Mouse (Mus musculus) right cerebral cortex, postnatal 14 days (tissue): ENCODE data around the gene Fhit.
A peak's percentile ranks its signal among the peaks of the same experiment; 100 is the strongest.
"Not testable (repeated sequence)": the region's sequence is repeated elsewhere in the genome, so short reads cannot be mapped to it uniquely, and the experiment has no call there.

Experiments
- DNase-seq: peaks from one replicate; pipeline ENCODE4 v3.0.0; 2022

Gene Fhit

DNA sequence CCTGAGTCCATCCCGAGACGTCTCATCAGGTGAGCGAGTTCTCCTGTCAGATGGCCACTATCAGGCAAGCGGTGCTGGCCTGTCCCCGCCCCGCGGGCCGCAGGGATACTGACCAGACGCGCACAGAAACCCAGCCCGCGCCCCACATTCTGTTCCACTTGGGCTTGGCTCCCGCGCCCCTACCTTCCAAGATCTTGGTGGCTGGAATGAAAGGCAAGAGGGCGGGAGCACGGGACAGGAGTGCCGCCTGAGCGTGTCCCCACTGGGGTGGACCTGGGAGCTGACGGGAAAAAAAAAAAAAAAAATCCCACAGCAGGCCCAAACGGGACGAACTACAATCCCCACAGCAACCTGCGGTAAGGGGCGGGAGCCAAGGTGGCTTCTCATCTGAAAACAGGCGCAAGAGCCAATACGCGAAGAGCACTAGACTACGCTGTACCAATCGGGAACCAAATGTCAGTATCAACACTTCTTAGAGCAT is at the start of gene Fhit:
Gene Fhit (minus strand): TSS at position 285 of the 481 bp plus-strand sequence.
- peak; percentile 89 for DNase-seq

DNA sequence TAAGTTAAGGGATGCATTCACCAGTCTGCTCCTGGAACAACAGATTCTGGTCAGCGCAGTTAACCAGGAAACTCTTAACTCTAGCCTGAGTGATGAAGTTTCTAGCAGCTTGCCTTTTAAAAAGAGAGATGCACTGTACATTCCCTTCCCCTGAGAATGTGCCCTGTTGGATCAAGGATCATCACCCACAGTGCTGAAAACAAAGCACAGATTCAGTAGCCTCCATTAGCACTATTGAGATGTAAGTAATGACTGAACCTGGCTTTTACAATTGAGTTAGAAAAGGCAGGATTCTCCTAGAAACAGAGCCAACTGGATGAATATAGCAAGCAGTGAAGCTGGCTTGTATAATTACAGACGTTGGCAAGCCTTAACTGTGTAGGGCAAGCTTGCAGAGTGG is 45.0 kb upstream of the Fhit start:
- DNase-seq, result no peak

DNA sequence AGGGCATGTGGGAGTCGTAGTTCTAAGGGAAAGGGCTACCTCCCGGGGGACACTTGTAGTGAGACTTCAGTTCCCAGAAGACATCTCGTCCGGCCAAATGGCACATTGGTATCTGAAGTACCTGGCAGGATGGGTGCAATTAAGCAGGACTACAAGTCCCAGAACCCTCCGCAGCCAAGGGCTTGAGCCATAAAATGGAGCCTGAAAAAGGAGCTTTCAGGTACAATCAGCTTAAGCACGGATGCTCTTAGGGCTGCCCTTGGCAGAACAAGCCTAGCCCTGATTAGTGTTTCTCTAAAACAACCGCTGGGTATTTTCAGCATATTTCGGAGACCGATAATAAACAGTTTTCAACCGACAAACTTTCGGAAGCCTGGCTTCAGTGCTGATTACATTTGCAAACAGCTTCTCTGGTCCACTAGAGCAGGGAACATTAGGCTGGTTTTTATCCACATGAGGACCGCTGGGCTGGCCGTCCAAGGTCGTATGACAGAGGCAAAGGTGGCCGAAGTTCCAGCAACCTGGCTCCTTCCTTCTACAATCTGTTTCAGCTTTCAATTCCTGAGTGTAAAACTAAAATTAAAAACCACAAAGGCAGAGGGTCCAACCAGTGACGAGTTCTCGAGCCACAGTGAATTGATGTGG is 907 bp downstream of the Fhit start:
- DNase-seq, result peak; percentile 68

DNA sequence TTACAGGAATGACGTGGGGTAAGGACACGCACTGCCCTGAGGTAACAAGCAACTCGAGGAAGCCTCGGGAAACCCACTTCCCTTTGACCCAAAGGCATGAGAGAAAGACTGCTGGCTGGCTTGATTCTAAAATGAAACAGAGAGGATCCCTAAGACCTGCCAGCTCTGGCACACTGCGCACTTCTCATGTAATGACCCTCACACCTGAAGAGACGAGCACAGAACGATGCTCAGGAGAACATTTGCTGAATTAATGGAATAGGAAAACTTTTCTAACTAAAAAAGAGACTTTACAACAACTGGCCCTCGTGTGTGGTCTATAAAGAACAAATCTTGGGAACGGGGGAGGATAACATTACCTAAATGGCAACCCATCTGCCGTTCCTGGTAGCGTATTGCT is 2.2 kb downstream of the Fhit start:
- no peak for DNase-seq

DNA sequence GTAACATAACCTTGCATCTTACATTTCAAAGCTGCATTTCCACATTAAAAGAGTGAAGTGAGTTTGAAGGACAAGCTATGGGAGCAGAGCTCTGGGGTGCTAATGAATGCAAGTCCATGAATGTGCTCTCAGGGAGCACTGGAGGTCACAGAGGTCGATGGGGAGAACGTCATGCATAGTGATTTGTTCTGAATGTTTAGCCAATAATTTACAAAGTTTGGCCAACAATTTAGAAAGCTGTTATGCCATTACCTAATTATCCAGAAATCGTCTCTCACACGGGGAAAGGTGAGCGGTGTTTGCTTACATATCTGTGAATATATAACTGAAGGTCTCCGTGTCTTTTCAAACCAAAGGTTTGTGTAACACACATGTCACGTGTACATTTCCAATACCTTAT is 2.8 kb downstream of the Fhit start:
- no peak for DNase-seq

DNA sequence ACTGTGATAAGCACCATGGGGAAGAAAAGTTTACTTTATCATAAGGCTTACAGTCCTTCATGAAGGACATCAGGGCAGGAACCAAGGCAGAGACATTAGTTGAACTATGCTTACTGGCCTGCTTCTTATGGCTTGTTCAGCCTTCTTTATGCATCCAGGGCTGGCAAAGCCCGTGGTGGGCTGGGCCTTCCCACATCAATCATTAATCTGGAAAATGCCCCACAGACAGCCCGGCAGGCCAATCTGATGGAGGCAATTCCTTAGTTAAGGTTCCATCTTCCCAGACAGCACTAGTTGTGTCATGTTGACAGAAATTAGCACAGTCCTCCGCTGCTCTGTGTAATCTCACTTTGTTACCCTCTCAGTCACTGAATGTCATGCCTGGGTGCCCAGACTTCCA is 4.1 kb downstream of the Fhit start:
- no peak for DNase-seq

DNA sequence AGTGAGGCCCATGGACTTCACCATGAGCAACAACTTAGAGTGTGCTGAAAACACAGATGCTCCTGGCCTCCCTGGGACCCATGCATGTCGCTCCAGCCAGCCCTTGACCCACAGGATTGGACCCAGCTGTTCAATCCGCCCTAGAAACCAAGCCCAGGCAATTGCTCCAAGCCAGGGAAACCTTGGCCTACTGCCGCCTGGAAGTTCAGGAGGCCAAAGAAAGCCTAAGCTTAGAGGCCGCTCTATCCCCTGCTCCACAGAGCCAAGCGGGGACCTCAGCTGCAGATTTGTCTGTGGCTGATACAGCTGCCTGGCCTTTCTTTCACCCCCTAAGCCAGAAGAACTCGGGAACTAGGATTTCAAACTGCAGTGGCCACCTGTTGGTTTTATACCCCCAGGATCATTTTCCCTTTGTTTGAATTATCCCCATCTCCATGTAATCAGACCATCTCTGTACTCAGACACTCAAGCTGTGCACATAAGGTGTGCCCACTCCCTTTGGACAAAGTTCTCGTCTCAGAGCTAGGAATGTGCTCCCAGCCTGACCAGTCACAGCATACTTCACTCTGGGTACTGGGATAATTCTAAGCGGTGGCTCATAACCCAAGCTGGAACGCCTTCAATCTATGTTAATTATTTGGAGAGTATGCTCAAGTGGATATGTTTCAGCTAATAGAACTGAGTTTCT is 10.1 kb downstream of the Fhit start:
- no peak for DNase-seq

DNA sequence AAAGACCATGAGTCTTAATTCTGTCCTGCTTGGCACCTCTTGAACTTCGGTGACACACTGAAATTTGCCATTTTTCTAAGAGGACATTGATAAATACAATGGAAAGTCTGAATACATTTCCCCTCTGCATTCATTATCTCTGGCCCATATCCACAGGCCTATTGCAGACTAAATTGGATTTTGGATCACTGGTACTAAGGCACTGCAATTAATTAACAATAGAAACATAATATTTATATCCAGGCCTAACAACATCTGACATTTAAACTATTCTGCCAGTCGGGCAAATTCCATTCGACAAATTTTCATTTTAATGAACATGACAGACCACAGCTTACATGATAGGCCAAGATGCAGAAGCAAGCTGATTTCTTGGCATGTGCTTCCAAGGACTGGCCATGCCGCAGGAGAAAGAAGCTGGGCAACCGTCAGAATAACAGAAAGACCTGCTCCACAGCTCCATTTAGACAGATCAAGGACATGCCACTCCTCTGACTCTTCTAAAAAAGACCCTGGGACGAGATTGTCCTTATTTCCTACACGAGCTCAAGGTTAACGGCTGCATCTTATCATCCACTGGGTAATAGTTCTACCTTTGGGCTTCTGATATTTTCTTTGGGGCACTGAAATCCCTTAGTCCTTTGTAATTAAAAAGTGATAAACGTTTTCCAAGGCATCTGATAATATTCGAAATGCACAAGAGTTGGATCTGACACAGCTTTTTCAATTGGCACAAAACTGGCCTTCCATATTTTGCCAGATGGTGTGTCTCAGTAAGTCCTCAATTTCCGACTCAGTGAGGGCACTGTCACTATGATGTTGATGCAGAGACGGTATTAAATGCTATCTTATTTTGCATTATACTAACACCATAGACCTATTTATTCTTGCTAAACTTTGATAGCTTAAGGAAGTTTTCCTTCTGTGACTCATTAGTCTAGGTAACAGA is 27.8 kb downstream of the Fhit start:
- DNase-seq, result no peak

DNA sequence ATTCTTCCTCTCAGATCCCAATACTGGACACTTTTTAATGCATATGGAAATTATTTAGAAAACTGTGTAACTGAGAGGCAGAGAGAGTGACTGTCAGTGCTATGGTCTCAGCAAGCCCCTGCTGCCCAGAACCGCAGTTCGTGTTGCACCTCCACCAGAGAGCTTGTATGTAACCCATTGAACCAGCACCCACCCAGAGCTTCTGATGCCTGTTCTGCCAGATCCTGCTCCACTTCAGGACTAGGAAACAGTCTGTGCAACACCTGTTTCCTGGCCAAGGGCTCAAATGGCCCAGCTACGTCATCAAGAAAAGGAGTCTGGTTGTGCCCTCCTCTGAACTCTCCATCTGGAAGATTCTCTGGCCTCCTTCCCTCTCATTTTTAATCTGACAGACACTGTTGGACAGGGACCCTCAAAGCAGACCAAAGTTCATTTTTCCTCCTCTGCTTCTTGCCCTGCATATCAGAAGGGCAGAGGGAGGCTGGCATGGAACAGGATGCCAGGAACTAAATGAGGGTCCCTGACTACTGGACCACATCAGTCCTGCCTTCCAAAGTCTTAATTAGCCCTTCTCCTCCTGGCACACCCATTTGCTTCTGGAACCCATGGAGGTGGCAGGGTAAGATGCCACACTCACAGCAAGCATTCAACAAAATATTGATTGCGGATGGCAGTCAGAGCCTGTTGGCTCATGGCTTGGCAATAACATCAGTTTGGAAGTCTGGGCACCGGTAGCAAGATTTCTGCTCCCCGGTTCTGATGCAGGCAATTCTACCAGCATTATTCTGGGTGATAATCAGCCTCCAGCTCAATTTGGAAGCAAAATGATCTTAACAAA is 29.0 kb downstream of the Fhit start:
- no peak for DNase-seq

DNA sequence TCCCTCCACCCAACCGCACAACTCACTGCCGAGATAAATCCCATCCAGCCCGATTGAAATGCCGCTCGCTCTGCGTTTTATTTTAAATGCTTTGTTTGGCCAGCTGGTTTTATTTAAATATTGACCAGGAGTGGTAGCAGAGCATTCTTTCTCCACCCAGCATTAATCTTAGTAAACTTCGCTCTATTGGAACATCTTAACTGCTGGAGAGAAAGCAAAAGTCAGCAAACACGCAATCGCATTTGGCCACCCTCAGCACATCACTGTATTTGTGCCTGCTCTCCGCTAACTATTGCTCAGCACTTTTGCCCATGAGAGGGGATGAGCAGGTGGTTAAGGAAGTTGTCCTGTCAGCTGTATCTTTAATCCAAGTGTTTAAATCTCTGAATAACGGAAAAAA is 36.7 kb downstream of the Fhit start:
- DNase-seq, result no peak

DNA sequence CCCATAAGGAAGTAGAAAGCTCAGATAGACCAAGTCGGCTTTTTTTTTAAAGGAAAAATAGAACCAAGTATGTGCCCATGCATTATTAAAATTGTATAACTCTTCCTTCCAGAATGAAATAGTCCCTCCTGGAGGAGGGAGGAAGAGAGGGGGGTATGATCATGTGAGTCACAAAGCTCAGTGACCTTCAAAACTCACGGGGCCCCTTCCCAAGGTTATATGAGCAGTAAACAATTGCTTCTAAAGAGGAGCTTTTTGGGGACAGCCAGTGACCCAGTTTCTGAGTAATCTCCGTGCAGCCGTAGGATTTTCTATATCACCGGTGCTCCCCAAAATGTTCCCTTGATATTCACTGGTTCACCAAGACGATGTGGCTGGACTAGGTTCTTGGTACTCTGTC is 42.8 kb downstream of the Fhit start:
- no peak for DNase-seq

DNA sequence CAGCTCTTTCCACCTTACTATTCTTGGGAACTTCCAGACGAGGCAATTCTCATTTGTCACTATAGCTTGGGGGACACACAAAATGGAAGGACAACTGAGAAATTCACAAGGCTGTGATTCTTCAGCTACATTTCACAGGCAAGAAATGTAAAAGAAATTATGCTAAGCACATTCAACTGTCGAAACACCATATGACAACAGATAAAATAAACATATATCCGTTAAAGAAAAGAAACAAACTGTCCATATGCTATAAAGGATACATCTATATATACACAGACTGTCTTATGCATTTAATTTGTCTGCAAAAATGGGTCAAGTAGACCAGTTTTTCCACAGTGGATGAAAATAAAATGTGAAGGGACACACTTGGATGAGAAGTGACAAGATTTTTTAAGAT is 76.2 kb downstream of the Fhit start:
- no peak for DNase-seq

DNA sequence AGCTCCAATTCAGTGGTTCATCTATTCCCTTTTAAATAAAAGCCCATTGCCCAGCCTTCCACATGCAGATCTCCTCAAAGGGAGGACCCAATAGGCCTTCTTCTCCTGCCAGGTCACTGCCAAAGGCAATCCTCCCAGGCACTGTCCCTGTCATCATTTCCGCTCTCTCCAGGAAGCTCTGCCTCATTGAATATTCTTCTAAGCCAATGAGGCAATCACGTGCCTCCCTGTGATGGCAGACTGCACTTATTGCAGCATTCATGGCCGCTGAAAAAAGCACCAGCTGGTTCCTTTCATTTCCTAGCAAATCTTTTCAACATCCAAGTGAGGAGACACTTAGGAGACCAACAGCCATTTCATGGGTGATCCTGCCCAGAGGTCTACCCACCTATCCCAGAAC is 77.9 kb downstream of the Fhit start:
- no peak for DNase-seq

DNA sequence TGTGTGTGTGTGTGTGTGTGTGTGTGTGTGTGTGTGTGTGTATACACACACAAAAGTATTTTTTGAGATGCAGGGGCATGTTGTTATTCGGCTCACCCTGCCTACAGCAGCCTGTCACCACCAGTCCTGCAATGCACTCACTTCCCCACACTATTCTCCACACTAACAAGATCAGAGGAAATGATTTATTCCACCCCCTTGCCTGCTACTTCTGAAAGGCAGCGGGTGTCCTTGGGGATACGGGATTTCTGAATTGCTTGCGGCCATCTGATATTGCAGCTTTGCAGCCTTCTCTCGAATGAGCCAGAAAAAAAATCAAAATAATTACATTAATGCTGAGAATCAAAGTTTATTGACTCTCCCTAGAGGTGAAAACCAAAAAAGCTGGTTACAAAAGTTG is 78.4 kb downstream of the Fhit start:
- DNase-seq, result no peak

DNA sequence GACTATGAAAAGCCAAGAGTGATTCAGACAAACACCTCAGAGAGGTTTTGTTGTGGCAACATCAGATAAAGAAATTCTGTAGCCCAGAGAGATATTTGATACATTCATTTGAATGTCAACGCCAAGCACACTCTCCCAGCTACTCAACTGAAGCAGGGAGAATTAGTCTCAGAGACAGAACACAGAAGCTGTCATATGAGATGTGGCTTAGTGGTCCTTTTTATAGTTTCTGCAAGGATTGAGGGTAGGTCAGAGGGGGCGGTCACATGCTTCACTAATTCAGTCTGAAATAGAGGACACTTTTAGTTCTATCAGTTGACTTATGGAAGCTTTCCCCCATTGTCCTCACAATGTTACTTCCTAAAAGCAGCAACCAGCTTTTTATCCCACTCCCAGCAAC is 98.2 kb downstream of the Fhit start:
- no peak for DNase-seq

DNA sequence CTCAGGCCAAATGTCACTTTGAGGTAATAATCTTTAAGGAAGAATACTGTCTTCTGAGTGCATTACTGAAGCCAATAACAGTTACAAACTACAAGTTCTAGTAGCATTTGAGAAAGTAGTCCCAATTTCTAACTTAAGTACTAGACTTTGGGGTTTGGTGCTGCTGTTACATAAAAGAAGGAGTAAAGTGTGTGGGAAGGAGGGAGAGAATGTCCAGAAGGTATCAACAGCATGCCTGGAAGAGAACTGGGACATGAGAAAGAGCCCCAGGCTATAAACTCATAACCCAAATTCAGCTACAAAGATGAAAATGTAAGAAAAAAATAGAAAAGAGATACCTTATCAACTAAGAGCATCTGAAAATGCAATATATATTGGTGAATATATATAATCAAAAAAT is 101.6 kb downstream of the Fhit start:
- no peak for DNase-seq

DNA sequence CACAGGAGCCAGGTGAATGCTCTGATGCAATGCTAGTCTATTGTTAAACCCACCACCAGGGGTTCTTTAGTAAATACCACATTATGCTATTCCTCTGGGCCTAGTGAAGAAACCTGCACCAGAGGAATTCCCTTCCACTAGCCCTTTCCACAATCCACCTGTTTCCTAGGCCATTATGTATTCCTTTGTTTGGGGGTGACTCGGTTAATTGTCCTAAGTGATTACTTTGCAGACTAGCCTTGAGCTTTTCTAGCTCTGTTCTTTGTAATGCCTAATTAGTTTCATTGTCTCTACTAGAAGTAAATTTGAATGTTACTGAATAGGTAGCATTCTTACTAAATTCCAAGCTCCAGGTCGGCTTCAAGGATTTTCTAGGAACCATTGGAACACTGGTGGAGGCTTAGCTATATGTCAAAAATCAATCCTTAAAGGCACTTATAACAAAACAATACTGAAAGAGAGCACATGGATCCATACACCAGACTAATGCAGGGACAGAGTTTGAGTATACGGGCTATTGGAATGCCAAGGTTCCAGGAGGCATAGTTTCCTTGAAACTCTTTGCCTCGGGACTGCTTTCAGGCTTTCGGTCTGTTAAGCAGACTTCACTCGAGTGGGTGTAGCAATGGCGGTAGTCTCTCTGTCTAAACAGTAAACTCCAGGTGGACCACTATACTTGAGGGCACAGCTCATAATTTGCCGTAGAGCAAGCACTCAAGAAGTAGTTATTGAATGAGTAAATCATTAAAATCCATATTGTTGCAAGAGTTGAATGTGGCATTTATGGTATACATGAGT is 122.1 kb downstream of the Fhit start:
- DNase-seq, result not testable (repeated sequence)

DNA sequence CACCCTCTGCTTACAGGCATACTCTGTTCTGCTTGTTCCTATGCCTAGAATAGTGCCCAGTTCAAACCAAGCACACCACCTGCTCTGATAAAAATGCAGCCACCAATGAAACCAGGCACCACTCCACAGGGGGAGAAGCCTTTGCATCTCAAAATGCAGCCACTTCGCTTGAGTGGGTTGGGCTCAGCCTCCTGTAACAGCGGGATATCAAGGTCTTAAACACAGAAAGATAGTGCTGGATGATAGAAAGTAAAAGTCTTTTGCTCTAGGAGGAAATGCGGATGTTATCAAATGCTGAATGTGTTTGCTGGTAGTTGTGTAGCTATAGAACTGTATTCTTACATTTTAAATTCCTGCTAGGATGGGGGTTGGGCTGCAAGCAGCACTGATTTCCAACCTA is 140.4 kb downstream of the Fhit start:
- no peak for DNase-seq

DNA sequence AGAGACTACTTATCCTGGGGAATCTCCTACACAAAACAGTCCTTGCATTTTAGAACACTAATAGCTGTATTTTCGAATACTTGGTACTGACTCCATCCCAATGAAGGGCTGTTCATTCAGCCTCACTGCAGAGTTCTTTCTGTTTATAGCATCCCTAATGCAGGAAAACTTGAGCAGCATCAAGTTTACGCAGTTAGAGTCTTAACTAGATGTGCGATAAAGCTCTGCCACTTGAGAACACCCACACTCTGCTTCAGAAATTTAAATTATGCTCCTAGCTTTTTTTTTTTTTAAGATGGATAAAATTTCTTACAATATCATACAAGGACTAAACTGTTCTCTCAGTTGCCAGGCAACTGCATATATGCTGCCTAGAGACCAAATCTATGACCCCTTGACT is 183.2 kb downstream of the Fhit start:
- no peak for DNase-seq

DNA sequence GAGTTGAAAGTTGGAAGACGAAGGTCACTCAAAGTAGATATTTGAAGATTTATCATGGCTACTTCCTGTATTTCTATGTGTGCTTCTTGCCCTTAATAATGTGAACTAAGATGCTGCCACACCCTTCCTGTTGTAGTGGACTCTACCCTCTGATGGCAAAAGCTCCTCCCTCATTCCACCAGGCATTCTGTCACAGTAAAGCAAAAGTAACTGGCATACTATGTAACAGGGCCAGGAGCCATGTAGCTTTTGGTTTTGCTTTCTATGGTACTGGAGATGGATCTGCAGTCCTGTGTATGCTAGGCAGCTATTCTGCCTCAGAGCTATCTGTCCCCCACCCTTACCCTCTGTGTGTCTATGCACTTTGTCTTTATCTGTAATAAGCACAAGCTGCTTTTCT is 220.2 kb downstream of the Fhit start:
- DNase-seq, result no peak

DNA sequence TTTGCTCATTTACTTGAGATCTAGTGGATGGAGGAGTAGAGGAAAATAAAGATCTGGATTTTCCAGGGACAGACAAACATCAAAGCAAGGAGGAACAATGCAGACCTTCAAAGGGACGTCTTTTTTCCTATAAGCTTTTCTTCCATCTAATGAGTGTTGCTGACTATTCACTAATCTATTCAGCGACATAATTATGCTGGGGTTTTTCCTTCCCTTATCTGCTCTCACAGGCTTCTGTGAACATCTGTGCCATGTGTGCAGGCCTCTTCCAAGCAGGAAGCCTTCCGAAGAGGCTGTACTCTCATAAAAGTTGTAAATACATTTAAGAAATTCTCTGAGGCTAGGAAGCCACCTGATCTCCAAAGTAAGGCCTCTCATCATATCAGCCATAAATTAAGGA is 228.2 kb downstream of the Fhit start:
- DNase-seq, result no peak
